Mouse (Mus musculus): Measurements from ENCODE around the gene Irf5. TPM values are rescaled to one million over a fixed set of nuclear protein-coding genes. Genes with fewer than 3 reads are reported as not detected.

Gene Irf5
- polyA plus RNA-seq, 1 experiment from 2014 or later = 6.8 TPM

DNA sequence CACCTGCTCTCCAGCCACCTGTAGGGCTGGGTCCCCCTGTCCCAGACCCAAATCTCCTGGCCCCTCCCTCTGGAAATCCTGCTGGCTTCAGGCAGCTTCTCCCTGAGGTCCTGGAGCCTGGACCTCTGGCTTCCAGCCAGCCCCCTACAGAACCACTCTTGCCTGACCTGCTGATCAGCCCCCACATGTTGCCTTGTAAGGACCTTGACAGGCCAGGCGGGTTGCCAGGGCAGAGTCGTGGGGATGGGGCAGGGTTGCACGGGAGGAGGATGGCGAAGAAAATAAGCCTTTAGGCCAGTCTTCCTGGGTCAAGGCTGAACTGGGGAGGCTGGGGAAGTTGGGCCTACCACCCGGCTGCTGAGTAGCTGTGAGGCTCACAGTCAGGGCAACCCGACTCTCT is 8.9 kb downstream of the Irf5 start:
- ATAC-seq (ENCODE audit: low read depth) = peak; percentile 26; the same call in 1 of the 2 replicates
- H3K27me3 ChIP-seq (ENCODE audit: control insufficient read depth, insufficient read depth, low read depth, low read length) = no peaks in the 10 kb centered on the region

DNA sequence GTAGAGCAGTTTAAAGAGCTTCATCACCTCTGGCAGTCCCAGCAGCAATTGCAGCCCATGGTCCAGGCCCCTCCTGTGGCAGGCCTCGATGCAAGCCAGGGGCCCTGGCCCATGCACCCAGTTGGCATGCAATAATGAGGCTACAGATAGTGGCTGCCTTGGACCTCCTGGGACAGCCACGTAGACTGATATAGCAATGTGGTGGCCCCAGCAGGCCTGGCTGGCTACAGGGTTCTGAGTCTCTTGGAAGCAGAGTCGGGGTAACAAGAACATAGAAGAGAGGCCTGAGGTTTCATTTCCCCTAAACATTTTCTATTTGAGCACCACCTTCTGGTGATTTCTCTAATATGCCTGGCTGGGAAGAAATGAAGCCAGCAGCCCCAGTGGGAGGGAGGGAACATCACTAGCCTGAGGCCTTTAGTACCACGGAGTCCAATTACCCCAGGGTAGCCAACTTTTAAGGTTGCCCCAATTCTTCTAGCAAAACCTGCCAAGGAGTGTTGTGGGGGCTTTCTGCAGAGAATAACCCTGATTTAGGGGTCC is 10.3 kb downstream of the Irf5 start:
- H3K4me1 ChIP-seq (replicated peaks; ENCODE audit: control insufficient read depth, insufficient read depth, low read length) = no peaks in the 10 kb centered on the region
- H3K27ac ChIP-seq (ENCODE audit: low read length) = no peak overlapping the region
- no peaks in the 10 kb centered on the region for H3K27me3 ChIP-seq (ENCODE audit: control insufficient read depth, insufficient read depth, low read depth, low read length)
- H3K9ac ChIP-seq (ENCODE audit: low read length) = no peak overlapping the region
- peaks cover 2% of the 10 kb centered on the region; the same call in 1 of the 2 replicates for H3K36me3 ChIP-seq (ENCODE audit: control insufficient read depth, insufficient read depth, low read length)
- H3K9me3 ChIP-seq (ENCODE audit: control insufficient read depth, low read length) = no peaks in the 10 kb centered on the region
- H3K4me2 ChIP-seq (ENCODE audit: low read depth, low read length) = no peak overlapping the region
- 76% methylated on average over 4 of the region's 4 CpGs for WGBS
- no peak overlapping the region for H3K4me3 ChIP-seq (ENCODE audit: low read length)
- no peak for ATAC-seq (ENCODE audit: low read depth)

More for the DNA sequence above, 8.9 kb downstream of the Irf5 start:
- H3K9ac ChIP-seq (ENCODE audit: low read length) = no peak overlapping the region
- H3K4me2 ChIP-seq (ENCODE audit: low read depth, low read length) = no peak overlapping the region
- WGBS = 57% methylated on average over 6 of the region's 6 CpGs
- H3K9me3 ChIP-seq (ENCODE audit: control insufficient read depth, low read length) = no peaks in the 10 kb centered on the region
- H3K4me3 ChIP-seq (ENCODE audit: low read length) = no peak overlapping the region
- no peaks in the 10 kb centered on the region for H3K4me1 ChIP-seq (replicated peaks; ENCODE audit: control insufficient read depth, insufficient read depth, low read length)
- no peak overlapping the region for H3K27ac ChIP-seq (ENCODE audit: low read length)
- no peaks in the 10 kb centered on the region for H3K36me3 ChIP-seq (ENCODE audit: control insufficient read depth, insufficient read depth, low read length)

DNA sequence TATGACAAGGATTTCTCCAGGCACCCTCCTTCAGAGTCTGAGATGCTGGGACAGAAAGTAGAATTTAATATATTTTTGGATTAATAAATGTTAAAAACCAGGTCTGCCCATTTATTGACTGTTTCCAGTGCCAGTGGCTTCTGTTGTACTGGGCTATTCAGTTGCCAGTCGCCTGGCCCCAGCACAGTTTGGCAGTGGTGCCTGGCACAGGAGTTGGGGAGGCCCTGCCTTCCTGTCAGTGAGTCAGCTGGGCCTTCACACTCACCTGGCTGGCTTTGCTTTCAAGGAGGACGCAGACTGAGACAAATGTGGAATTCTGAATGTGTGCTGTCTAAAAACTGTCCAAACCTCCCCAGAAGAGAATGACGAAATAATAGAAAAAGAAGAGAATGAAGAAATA is 10.8 kb downstream of the Irf5 start:
- Histone ChIP-seq H3K27me3 (ENCODE audit: control insufficient read depth, insufficient read depth, low read depth, low read length) (no peaks in the 10 kb centered on the region), H3K36me3 (ENCODE audit: control insufficient read depth, insufficient read depth, low read length) (peaks cover 6% of the 10 kb centered on the region; the same call in 1 of the 2 replicates), H3K9ac (ENCODE audit: low read length) (no peak overlapping the region), H3K9me3 (ENCODE audit: control insufficient read depth, low read length) (no peaks in the 10 kb centered on the region), H3K4me2 (ENCODE audit: low read depth, low read length) (no peak overlapping the region), H3K4me1 (replicated peaks; ENCODE audit: control insufficient read depth, insufficient read depth, low read length) (no peaks in the 10 kb centered on the region), H3K4me3 (ENCODE audit: low read length) (no peak overlapping the region), H3K27ac (ENCODE audit: low read length) (no peak overlapping the region)
- no peak for ATAC-seq (ENCODE audit: low read depth)
- WGBS = 85% methylated on average over 3 of the region's 3 CpGs

DNA sequence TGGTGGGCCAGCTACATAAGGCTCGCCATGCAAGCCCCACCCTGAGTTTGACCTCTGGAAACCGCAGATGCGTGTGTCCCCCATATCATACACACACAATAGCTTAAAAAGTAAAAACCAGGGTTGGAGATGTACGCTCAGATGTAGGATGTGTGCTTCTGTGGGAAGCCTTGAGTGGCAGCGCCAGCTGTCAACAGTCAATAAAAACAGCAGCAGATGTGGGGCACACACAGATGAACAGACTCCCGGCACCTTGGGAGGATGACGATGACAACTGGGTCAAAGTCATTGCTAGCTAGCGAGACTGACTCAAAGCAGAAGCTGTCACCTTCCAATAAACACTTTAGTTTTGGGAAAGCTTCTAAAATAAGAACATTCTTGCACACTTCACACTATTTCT is 13.1 kb downstream of the Irf5 start:
- no peak for ATAC-seq (ENCODE audit: low read depth)
- peaks cover 20% of the 10 kb centered on the region; the same call in 1 of the 2 replicates for H3K36me3 ChIP-seq (ENCODE audit: control insufficient read depth, insufficient read depth, low read length)
- WGBS = 81% methylated on average over 8 of the region's 8 CpGs

DNA sequence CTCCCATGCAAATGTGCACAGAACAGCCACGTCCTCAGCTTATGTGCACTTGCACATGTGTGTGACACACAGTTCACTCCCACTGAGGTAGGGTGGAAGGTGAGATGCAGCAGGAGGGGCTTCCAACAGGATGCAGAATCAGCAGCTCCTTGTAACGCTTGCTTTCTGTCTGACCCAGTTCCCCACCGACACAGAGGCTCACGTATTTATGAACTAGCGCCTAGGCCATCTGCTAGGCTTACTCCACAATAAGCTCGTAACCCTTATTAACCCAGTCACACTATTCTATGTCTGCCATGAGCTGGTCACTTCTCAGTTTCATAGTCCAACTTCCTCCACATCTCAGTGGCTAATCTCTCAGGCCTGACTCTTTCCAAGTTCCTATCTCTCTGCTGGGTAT is 13.8 kb downstream of the Irf5 start:
- Histone ChIP-seq H3K4me2 (ENCODE audit: low read depth, low read length) (no peak overlapping the region), H3K9me3 (ENCODE audit: control insufficient read depth, low read length) (no peaks in the 10 kb centered on the region), H3K9ac (ENCODE audit: low read length) (no peak overlapping the region), H3K27me3 (ENCODE audit: control insufficient read depth, insufficient read depth, low read depth, low read length) (no peaks in the 10 kb centered on the region), H3K4me3 (ENCODE audit: low read length) (no peak overlapping the region), H3K4me1 (replicated peaks; ENCODE audit: control insufficient read depth, insufficient read depth, low read length) (no peaks in the 10 kb centered on the region), H3K36me3 (ENCODE audit: control insufficient read depth, insufficient read depth, low read length) (peaks cover 26% of the 10 kb centered on the region), H3K27ac (ENCODE audit: low read length) (no peak overlapping the region)
- WGBS = 85% methylated on average over 6 of the region's 6 CpGs
- no peak for ATAC-seq (ENCODE audit: low read depth)

More for the DNA sequence above, 13.1 kb downstream of the Irf5 start:
- Histone ChIP-seq H3K27ac (ENCODE audit: low read length) (no peak overlapping the region), H3K9ac (ENCODE audit: low read length) (no peak overlapping the region), H3K27me3 (ENCODE audit: control insufficient read depth, insufficient read depth, low read depth, low read length) (no peaks in the 10 kb centered on the region), H3K4me2 (ENCODE audit: low read depth, low read length) (no peak overlapping the region), H3K9me3 (ENCODE audit: control insufficient read depth, low read length) (no peaks in the 10 kb centered on the region), H3K4me3 (ENCODE audit: low read length) (no peak overlapping the region), H3K4me1 (replicated peaks; ENCODE audit: control insufficient read depth, insufficient read depth, low read length) (no peaks in the 10 kb centered on the region)

DNA sequence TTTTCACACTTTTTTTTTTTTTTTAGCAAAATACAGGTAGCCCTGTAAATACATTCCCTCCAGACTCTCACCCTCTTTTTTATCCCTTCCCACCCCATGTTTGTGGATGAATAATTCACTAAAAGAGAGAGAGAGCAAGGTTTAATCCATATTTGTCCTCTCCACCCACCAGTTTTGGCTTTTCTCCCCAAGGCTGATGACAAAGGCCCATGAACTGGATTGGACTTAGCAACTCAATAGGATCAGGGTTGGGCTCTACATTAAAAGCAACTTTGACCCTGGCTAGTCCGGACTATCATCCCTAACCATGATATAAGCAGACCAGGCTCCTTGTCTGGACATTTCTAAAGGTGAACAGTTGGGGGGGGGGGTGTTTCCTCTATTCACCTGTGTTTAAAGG is 14.5 kb downstream of the Irf5 start:
- Histone ChIP-seq H3K9me3 (ENCODE audit: control insufficient read depth, low read length) (no peaks in the 10 kb centered on the region), H3K4me3 (ENCODE audit: low read length) (no peak overlapping the region), H3K36me3 (ENCODE audit: control insufficient read depth, insufficient read depth, low read length) (peaks cover 33% of the 10 kb centered on the region), H3K9ac (ENCODE audit: low read length) (no peak overlapping the region), H3K4me2 (ENCODE audit: low read depth, low read length) (no peak overlapping the region), H3K4me1 (replicated peaks; ENCODE audit: control insufficient read depth, insufficient read depth, low read length) (no peaks in the 10 kb centered on the region), H3K27ac (ENCODE audit: low read length) (no peak overlapping the region), H3K27me3 (ENCODE audit: control insufficient read depth, insufficient read depth, low read depth, low read length) (no peaks in the 10 kb centered on the region)
- 85% methylated on average over 1 of the region's 1 CpGs for WGBS
- no peak for ATAC-seq (ENCODE audit: low read depth)

DNA sequence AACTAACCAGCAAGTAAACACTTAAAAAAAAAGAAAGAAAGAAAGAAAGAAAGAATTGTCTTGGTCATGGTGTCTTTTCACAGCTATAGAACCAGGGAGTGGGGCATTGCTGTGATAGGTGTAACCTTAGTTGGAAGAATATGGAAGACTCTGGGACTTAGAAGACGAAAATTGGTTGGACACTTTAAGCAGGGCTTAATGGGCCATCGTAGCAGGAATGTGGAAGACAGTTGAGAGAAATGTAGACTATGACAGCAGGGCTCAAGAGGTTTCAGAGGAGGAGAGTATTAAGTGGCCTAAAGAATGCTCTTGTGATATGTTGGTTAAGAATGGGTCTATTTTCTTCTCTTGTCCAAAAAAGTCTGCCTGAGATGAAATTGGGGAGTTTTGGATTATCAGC is 19.2 kb downstream of the Irf5 start:
- H3K27me3 ChIP-seq (ENCODE audit: control insufficient read depth, insufficient read depth, low read depth, low read length) = no peaks in the 10 kb centered on the region
- no peak overlapping the region for H3K4me2 ChIP-seq (ENCODE audit: low read depth, low read length)
- WGBS = 88% methylated on average over 2 of the region's 2 CpGs
- no peak overlapping the region for H3K9ac ChIP-seq (ENCODE audit: low read length)
- H3K27ac ChIP-seq (ENCODE audit: low read length) = no peak overlapping the region
- H3K4me3 ChIP-seq (ENCODE audit: low read length) = no peak overlapping the region
- peaks cover 49% of the 10 kb centered on the region for H3K36me3 ChIP-seq (ENCODE audit: control insufficient read depth, insufficient read depth, low read length)
- no peaks in the 10 kb centered on the region for H3K9me3 ChIP-seq (ENCODE audit: control insufficient read depth, low read length)
- ATAC-seq (ENCODE audit: low read depth) = no peak
- H3K4me1 ChIP-seq (replicated peaks; ENCODE audit: control insufficient read depth, insufficient read depth, low read length) = no peaks in the 10 kb centered on the region

DNA sequence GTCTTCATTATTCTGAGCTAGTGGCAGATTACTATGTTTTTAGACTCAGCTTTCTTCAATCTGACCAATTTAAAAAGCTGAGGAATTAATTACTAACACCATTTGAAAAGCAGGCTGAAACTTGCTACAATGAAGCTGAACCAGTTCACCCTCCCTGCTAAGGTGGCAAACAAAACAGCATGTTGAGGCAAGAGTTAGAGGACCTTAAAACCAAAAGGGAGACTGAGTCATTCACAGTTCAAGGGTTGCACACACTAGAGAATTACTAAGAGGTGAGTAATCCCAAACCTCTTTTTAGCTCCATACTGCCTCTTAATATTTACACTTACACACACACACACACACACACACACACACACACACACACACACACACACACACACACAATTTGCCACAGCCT is 21.2 kb downstream of the Irf5 start:
- no peaks in the 10 kb centered on the region for H3K9me3 ChIP-seq (ENCODE audit: control insufficient read depth, low read length)
- no peaks in the 10 kb centered on the region for H3K27me3 ChIP-seq (ENCODE audit: control insufficient read depth, insufficient read depth, low read depth, low read length)
- peaks cover 52% of the 10 kb centered on the region for H3K36me3 ChIP-seq (ENCODE audit: control insufficient read depth, insufficient read depth, low read length)
- no peaks in the 10 kb centered on the region for H3K4me1 ChIP-seq (replicated peaks; ENCODE audit: control insufficient read depth, insufficient read depth, low read length)
- no peak overlapping the region for H3K4me2 ChIP-seq (ENCODE audit: low read depth, low read length)
- H3K27ac ChIP-seq (ENCODE audit: low read length) = no peak overlapping the region
- H3K4me3 ChIP-seq (ENCODE audit: low read length) = no peak overlapping the region
- ATAC-seq (ENCODE audit: low read depth) = no peak
- no peak overlapping the region for H3K9ac ChIP-seq (ENCODE audit: low read length)

DNA sequence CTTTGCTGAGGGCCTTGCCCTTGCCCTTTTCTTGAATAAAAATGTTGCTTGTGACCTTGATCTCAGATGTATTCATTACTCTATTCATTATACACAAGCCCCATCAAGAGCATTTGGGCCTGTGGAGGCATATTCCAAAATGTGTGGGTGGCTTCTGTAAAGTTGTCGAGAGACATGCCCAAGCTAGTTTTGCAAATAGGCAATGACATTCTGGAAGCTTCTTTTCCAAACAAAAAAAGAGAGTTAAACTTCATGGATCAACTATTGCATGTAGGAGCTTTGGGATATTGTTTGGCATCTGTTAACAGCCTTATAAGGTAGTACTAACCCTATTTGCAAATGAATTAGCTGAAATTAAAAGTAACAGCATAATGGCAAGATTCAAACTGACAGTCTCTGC is 21.7 kb downstream of the Irf5 start:
- Histone ChIP-seq H3K4me3 (ENCODE audit: low read length) (no peak overlapping the region), H3K9ac (ENCODE audit: low read length) (no peak overlapping the region), H3K36me3 (ENCODE audit: control insufficient read depth, insufficient read depth, low read length) (peaks cover 48% of the 10 kb centered on the region), H3K4me2 (ENCODE audit: low read depth, low read length) (no peak overlapping the region), H3K27ac (ENCODE audit: low read length) (no peak overlapping the region), H3K27me3 (ENCODE audit: control insufficient read depth, insufficient read depth, low read depth, low read length) (no peaks in the 10 kb centered on the region), H3K9me3 (ENCODE audit: control insufficient read depth, low read length) (no peaks in the 10 kb centered on the region), H3K4me1 (replicated peaks; ENCODE audit: control insufficient read depth, insufficient read depth, low read length) (no peaks in the 10 kb centered on the region)
- ATAC-seq (ENCODE audit: low read depth) = no peak
- 89% methylated on average over 1 of the region's 1 CpGs for WGBS

DNA sequence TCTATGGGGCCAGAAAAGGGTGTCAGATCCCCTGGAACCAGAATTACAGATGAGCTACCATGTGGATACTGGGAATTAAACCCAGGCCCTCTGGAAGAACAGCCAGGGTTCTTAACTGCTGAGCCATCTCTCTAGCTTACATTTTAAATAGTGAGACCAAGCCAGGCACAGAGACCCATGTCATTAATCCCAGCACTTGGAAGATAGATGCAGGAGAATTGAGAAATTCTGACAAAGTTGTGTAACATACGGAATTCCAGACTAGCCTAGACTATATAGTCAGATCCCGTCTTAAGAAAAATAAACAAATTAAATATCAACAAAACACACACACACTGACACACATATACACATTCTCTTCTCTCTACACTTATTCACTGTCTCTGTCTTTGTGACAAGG is 26.1 kb downstream of the Irf5 start:
- no peaks in the 10 kb centered on the region for H3K27me3 ChIP-seq (ENCODE audit: control insufficient read depth, insufficient read depth, low read depth, low read length)
- no peak for ATAC-seq (ENCODE audit: low read depth)
- no peak overlapping the region for H3K4me2 ChIP-seq (ENCODE audit: low read depth, low read length)
- H3K9me3 ChIP-seq (ENCODE audit: control insufficient read depth, low read length) = no peaks in the 10 kb centered on the region
- no peaks in the 10 kb centered on the region for H3K4me1 ChIP-seq (replicated peaks; ENCODE audit: control insufficient read depth, insufficient read depth, low read length)
- H3K27ac ChIP-seq (ENCODE audit: low read length) = no peak overlapping the region
- H3K36me3 ChIP-seq (ENCODE audit: control insufficient read depth, insufficient read depth, low read length) = peaks cover 40% of the 10 kb centered on the region
- no peak overlapping the region for H3K9ac ChIP-seq (ENCODE audit: low read length)
- WGBS = 48% methylated on average over 2 of the region's 2 CpGs
- no peak overlapping the region for H3K4me3 ChIP-seq (ENCODE audit: low read length)

Measured in lung, embryonic 16.5 days (tissue).